Mouse (Mus musculus) MEL (cell line): Measurements from ENCODE around the gene Txnrd2. TPM values are rescaled to one million over a fixed set of nuclear protein-coding genes. Genes with fewer than 3 reads are reported as not detected.
A peak's percentile ranks its signal among the peaks of the same experiment; 100 is the strongest.

ENCODE experiments used
- DNase-seq: peaks from one replicate; pipeline ENCODE4 v3.0.0; 2011; ENCODE audit warnings: low read depth, low spot score
- H3K27ac ChIP-seq: 2 replicates; pipeline ENCODE4 v1.5.1; 2012; ENCODE audit warnings: low read depth, mild to moderate bottlenecking, control low read depth, low read length, moderate library complexity; ENCODE audit not compliant: control insufficient read depth
- H3K27me3 ChIP-seq, 2 experiments: fragments of 150-350 bp in 1 of 2; sonication (generic) in 1 of 2; 2 replicates each; pipeline ENCODE4 v1.6.1; 2012; ENCODE audit warnings: low read length in 2 of 2, mild to moderate bottlenecking in 2 of 2, improper control_type of control experiment in 1 of 2, moderate library complexity in 1 of 2; ENCODE audit not compliant: insufficient read depth in 2 of 2, control insufficient read depth in 1 of 2
- H3K36me3 ChIP-seq, 2 experiments: 2 replicates each; pipeline ENCODE4 v1.6.1; 2012 to 2014; ENCODE audit warnings: low read length in 2 of 2, improper control_type of control experiment in 1 of 2, inconsistent platforms in 1 of 2, mild to moderate bottlenecking in 1 of 2; ENCODE audit not compliant: insufficient read depth in 2 of 2, control insufficient read depth in 1 of 2
- H3K4me1 ChIP-seq, 2 experiments: fragments of 150-350 bp in 1 of 2; sonication (generic) in 1 of 2; 2 replicates each; pipeline ENCODE4 v1.6.1; 2012; ENCODE audit warnings: low read length in 2 of 2, improper control_type of control experiment in 1 of 2, mild to moderate bottlenecking in 1 of 2; ENCODE audit not compliant: insufficient read depth in 2 of 2, control insufficient read depth in 1 of 2
- H3K4me3 ChIP-seq, 2 experiments: fragments of 150-350 bp in 1 of 2; sonication (generic) in 1 of 2; 2 replicates each; pipeline ENCODE4 v1.5.1; 2012; ENCODE audit warnings: low read depth in 2 of 2, low read length in 2 of 2, mild to moderate bottlenecking in 2 of 2, moderate library complexity in 2 of 2, control low read depth in 1 of 2, improper control_type of control experiment in 1 of 2; ENCODE audit not compliant: control insufficient read depth in 1 of 2, insufficient read depth in 1 of 2
- H3K79me2 ChIP-seq: 2 replicates; pipeline ENCODE4 v1.6.1; 2012; ENCODE audit warnings: mild to moderate bottlenecking, low read length, moderate library complexity; ENCODE audit not compliant: control insufficient read depth, poor library complexity, insufficient read depth
- H3K9ac ChIP-seq: 2 replicates; pipeline ENCODE4 v1.6.1; 2012; ENCODE audit warnings: low read depth, mild to moderate bottlenecking, control low read depth, low read length, moderate library complexity; ENCODE audit not compliant: control insufficient read depth, poor library complexity, severe bottlenecking
- H3K9me3 ChIP-seq: fragments of 150-350 bp; sonication (generic); replicated peaks from 2 replicates; pipeline ENCODE4 v1.6.1; 2012; ENCODE audit warnings: mild to moderate bottlenecking, low read length, improper control_type of control experiment, moderate library complexity; ENCODE audit not compliant: insufficient read depth
- EP300 ChIP-seq, 2 experiments: IDR thresholded peaks; 2 replicates each; pipeline ENCODE4 v1.6.1; 2011; ENCODE audit warnings: improper control_type of control experiment in 2 of 2, low read length in 2 of 2, low read depth in 1 of 2, mild to moderate bottlenecking in 1 of 2
- GABPA ChIP-seq: IDR thresholded peaks from 2 replicates; pipeline ENCODE4 v1.6.1; 2012; ENCODE audit warnings: low read depth, mild to moderate bottlenecking, inconsistent platforms, low read length, improper control_type of control experiment, moderate library complexity
- MAFK ChIP-seq: IDR thresholded peaks from 2 replicates; pipeline ENCODE4 v1.6.1; 2011; ENCODE audit warnings: low read depth, mild to moderate bottlenecking, low read length, improper control_type of control experiment, borderline replicate concordance
- MAZ ChIP-seq: IDR thresholded peaks from 2 replicates; pipeline ENCODE4 v1.6.1; 2012; ENCODE audit warnings: low read depth, mild to moderate bottlenecking, inconsistent platforms, low read length, improper control_type of control experiment
- MYB ChIP-seq: IDR thresholded peaks from 2 replicates; pipeline ENCODE4 v1.6.1; 2011; ENCODE audit warnings: mild to moderate bottlenecking, low read depth, low read length, improper control_type of control experiment
- NELFE ChIP-seq: IDR thresholded peaks from 2 replicates; pipeline ENCODE4 v1.6.1; 2011; ENCODE audit warnings: low read depth, low read length, improper control_type of control experiment
- POLR2AphosphoS2 ChIP-seq: IDR thresholded peaks from 2 replicates; pipeline ENCODE4 v1.6.1; 2011; ENCODE audit warnings: low read length, improper control_type of control experiment
- RCOR1 ChIP-seq: IDR thresholded peaks from 2 replicates; pipeline ENCODE4 v1.6.1; 2012; ENCODE audit warnings: low read depth, mild to moderate bottlenecking, inconsistent platforms, low read length, improper control_type of control experiment
- UBTF ChIP-seq: IDR thresholded peaks from 2 replicates; pipeline ENCODE4 v1.6.1; 2012; ENCODE audit warnings: low read depth, mild to moderate bottlenecking, inconsistent platforms, low read length, improper control_type of control experiment, moderate library complexity, borderline replicate concordance; ENCODE audit not compliant: insufficient read depth
- ZC3H11A ChIP-seq: IDR thresholded peaks from 2 replicates; pipeline ENCODE4 v1.6.1; 2012; ENCODE audit warnings: low read depth, mild to moderate bottlenecking, inconsistent platforms, low read length, improper control_type of control experiment
- ZMIZ1 ChIP-seq: IDR thresholded peaks from 2 replicates; pipeline ENCODE4 v1.6.1; 2012; ENCODE audit warnings: low read depth, mild to moderate bottlenecking, inconsistent platforms, low read length, improper control_type of control experiment, moderate library complexity
- ZNF384 ChIP-seq: IDR thresholded peaks from 2 replicates; pipeline ENCODE4 v1.6.1; 2012; ENCODE audit warnings: low read depth, mild to moderate bottlenecking, inconsistent platforms, low read length, improper control_type of control experiment
- polyA plus RNA-seq, 2 experiments: library from polyadenylated mRNA; stranded (reverse) in 1 of 2; unstranded in 1 of 2; fragments of >175 nt in 1 of 2; fragments of >200 nt in 1 of 2; gene quantifications; 2 replicates each; pipeline versions ENCODE4 v1.2.1 to v1.2.4; 2012; ENCODE audit warnings: low replicate concordance in 2 of 2, low read depth in 1 of 2; ENCODE audit not compliant: insufficient read length in 2 of 2, insufficient read depth in 1 of 2, missing spikeins in 1 of 2
- total RNA-seq: library from RNA; depleted of rRNA; stranded (reverse); fragments of 300-350 nt; gene quantifications from 2 replicates; pipeline ENCODE4 v1.2.3, GENCODE M21; 2012

The Txnrd2 gene
- total and polyA plus RNA-seq, 3 experiments, result 31.2 to 46.8 TPM; not detected in 1

- no peak overlapping the region for H3K4me3 ChIP-seq
- no peak overlapping the region for H3K27ac ChIP-seq
- H3K36me3 ChIP-seq, result peaks cover 0 to 6% of the 10 kb centered on the region in 2 experiments; a peak in 2 of 4 replicates
- H3K4me1 ChIP-seq, result peaks cover 2 to 13% of the 10 kb centered on the region in 2 experiments; a peak in 3 of 4 replicates
- H3K9ac ChIP-seq, result no peak overlapping the region
- H3K27me3 ChIP-seq, result no peaks in the 10 kb centered on the region
- TF ChIP-seq GABPA (no peak), POLR2AphosphoS2 (no peak), NELFE (no peak), ZC3H11A (no peak), MAZ (no peak), EP300 (IDR thresholded peaks at IDR 0.05; ENCODE audit: low read depth in 1 of 2, low read length in 2 of 2) (no peak), UBTF (no peak), ZMIZ1 (no peak), MYB (no peak)
- no peaks in the 10 kb centered on the region for H3K9me3 ChIP-seq
- no peaks in the 10 kb centered on the region for H3K79me2 ChIP-seq
- DNase-seq, result no peak
These were observed 53.5 kb downstream of the Txnrd2 start for GRCm38 (mm10) chr16:18479667-18480066.

- Histone ChIP-seq H3K36me3 (peaks cover 0 to 6% of the 10 kb centered on the region in 2 experiments; a peak in 1 of 4 replicates), H3K9me3 (no peaks in the 10 kb centered on the region), H3K4me1 (peaks cover 2 to 13% of the 10 kb centered on the region in 2 experiments; a peak in 3 of 4 replicates), H3K79me2 (no peaks in the 10 kb centered on the region), H3K9ac (no peak overlapping the region), H3K27ac (no peak overlapping the region), H3K27me3 (no peaks in the 10 kb centered on the region), H3K4me3 (no peak overlapping the region)
- no peak for TF ChIP-seq MAFK
- no peak for TF ChIP-seq ZNF384
- peak; percentile 27 for DNase-seq
These were observed 54.8 kb downstream of the Txnrd2 start for GRCm38 (mm10) chr16:18480933-18481485.

GRCm38 (mm10) chr16:18482431-18482830, 56.2 kb downstream of the Txnrd2 start:
- no peaks in the 10 kb centered on the region for H3K79me2 ChIP-seq
- no peaks in the 10 kb centered on the region for H3K9me3 ChIP-seq
- no peaks in the 10 kb centered on the region for H3K27me3 ChIP-seq
- H3K27ac ChIP-seq, result no peak overlapping the region
- TF ChIP-seq RCOR1, result no peak
- no peak overlapping the region for H3K4me3 ChIP-seq
- no peak overlapping the region for H3K9ac ChIP-seq
- peak; percentile 60 for DNase-seq
- peaks cover 2 to 13% of the 10 kb centered on the region in 2 experiments; a peak in 3 of 4 replicates for H3K4me1 ChIP-seq
- H3K36me3 ChIP-seq, result peaks cover 0 to 6% of the 10 kb centered on the region in 2 experiments; a peak in 1 of 4 replicates
